Mouse (Mus musculus) CH12.LX (cell line): ENCODE measurements at regions not wholly inside any gene's neighbourhood (a gene's known extent, or its start where the extent isn't known, plus 50 kb on each side); places are given as distances from the start of the nearest gene placed in this dataset.

Source experiments
- CHD1 ChIP-seq: IDR thresholded peaks from 2 replicates; pipeline ENCODE4 v1.6.1; 2012; ENCODE audit warnings: low read depth, low read length, improper control_type of control experiment, inconsistent platforms
- CHD2 ChIP-seq: IDR thresholded peaks from 2 replicates; pipeline ENCODE4 v1.6.1; 2011; ENCODE audit warnings: low read length, improper control_type of control experiment
- CTCF ChIP-seq, 2 experiments: IDR thresholded peaks in 1 of 2; conservative IDR thresholded peaks in 1 of 2; 2 replicates each; pipeline ENCODE4 v1.5.1; 2011 to 2012; ENCODE audit warnings: low read depth in 2 of 2, low read length in 2 of 2, improper control_type of control experiment in 1 of 2, inconsistent platforms in 1 of 2, mild to moderate bottlenecking in 1 of 2, moderate library complexity in 1 of 2
- E2F4 ChIP-seq: IDR thresholded peaks from 2 replicates; pipeline ENCODE4 v1.6.1; 2011; ENCODE audit warnings: low read depth, low read length, improper control_type of control experiment; ENCODE audit not compliant: insufficient replicate concordance
- ELF1 ChIP-seq: IDR thresholded peaks from 2 replicates; pipeline ENCODE4 v1.6.1; 2014; ENCODE audit warnings: low read depth, mild to moderate bottlenecking, inconsistent platforms, low read length, improper control_type of control experiment
- EP300 ChIP-seq: IDR thresholded peaks from 2 replicates; pipeline ENCODE4 v1.6.1; 2011; ENCODE audit warnings: low read length, improper control_type of control experiment
- JUND ChIP-seq: conservative IDR thresholded peaks from 2 replicates; pipeline ENCODE4 v1.6.1; 2011; ENCODE audit warnings: low read depth, low read length, improper control_type of control experiment
- MAX ChIP-seq: IDR thresholded peaks from 2 replicates; pipeline ENCODE4 v1.6.1; 2011; ENCODE audit warnings: low read length, improper control_type of control experiment
- MYC ChIP-seq: IDR thresholded peaks from 2 replicates; pipeline ENCODE4 v1.6.1; 2011; ENCODE audit warnings: low read depth, mild to moderate bottlenecking, improper control_type of control experiment, low read length
- POLR2A ChIP-seq: IDR thresholded peaks from 2 replicates; pipeline ENCODE4 v1.6.1; 2011; ENCODE audit warnings: low read depth, mild to moderate bottlenecking, improper control_type of control experiment, low read length
- SIN3A ChIP-seq: IDR thresholded peaks from 2 replicates; pipeline ENCODE4 v1.6.1; 2012; ENCODE audit warnings: low read length, improper control_type of control experiment, inconsistent platforms
- USF2 ChIP-seq: conservative IDR thresholded peaks from 2 replicates; pipeline ENCODE4 v1.6.1; 2011; ENCODE audit warnings: low read depth, low read length, improper control_type of control experiment
- ZC3H11A ChIP-seq: IDR thresholded peaks from 2 replicates; pipeline ENCODE4 v1.6.1; 2012; ENCODE audit warnings: low read depth, mild to moderate bottlenecking, inconsistent platforms, low read length, improper control_type of control experiment
- ZKSCAN1 ChIP-seq: IDR thresholded peaks from 2 replicates; pipeline ENCODE4 v1.6.1; 2012; ENCODE audit warnings: low read depth, inconsistent platforms, low read length, improper control_type of control experiment, borderline replicate concordance

GRCm38 (mm10) chrX:144075241-144075640 is 78.3 kb upstream of the A730046J19Rik start:
- TF ChIP-seq MAX (no peak), CHD2 (no peak), CTCF (conservative IDR thresholded peaks at IDR 0.05 in 1 of 2, IDR thresholded peaks at IDR 0.05 in 1 of 2; ENCODE audit: low read depth in 2 of 2, low read length in 2 of 2) (no peak), MYC (no peak), POLR2A (no peak), E2F4 (no peak), JUND (no peak), ZC3H11A (no peak), ELF1 (no peak), ZKSCAN1 (no peak), USF2 (no peak), EP300 (no peak), CHD1 (no peak), SIN3A (no peak)
